Mouse (Mus musculus) CD8-positive naive resting alpha-beta T cell, adult 2 months (primary cell): ENCODE data around the gene Phldb1.
"Not testable (repeated sequence)": the region's sequence is repeated elsewhere in the genome, so short reads cannot be mapped to it uniquely, and the experiment has no call there.

Experiments
- DNase-seq, 2 experiments: peaks; one replicate each; pipeline ENCODE4 v3.0.0; 2022; ENCODE audit warnings: low read depth in 2 of 2, low spot score in 2 of 2

Gene Phldb1

GRCm38 (mm10) chr9:44655098-44656066, 79.6 kb downstream of the Phldb1 start:
- peak; percentile 32 to 62 for DNase-seq

- no peak for DNase-seq
Observed at GRCm38 (mm10) chr9:44653896-44654295, 81.1 kb downstream of the Phldb1 start.

GRCm38 (mm10) chr9:44652027-44652426, 83.0 kb downstream of the Phldb1 start:
- DNase-seq, result peak; percentile 54 to 72

GRCm38 (mm10) chr9:44648881-44649281, 86.1 kb downstream of the Phldb1 start:
- DNase-seq, result peak; percentile 33 to 47

- DNase-seq, result no peak
Observed at GRCm38 (mm10) chr9:44647656-44648055, 87.3 kb downstream of the Phldb1 start.

GRCm38 (mm10) chr9:44647026-44647425, 88.0 kb downstream of the Phldb1 start:
- no peak for DNase-seq

GRCm38 (mm10) chr9:44646366-44646765, 88.6 kb downstream of the Phldb1 start:
- peak in 1 of 2 experiments; percentile 16 for DNase-seq

GRCm38 (mm10) chr9:44645924-44646323, 89.1 kb downstream of the Phldb1 start:
- peak; percentile 40 to 53 for DNase-seq

- no peak for DNase-seq
Observed at GRCm38 (mm10) chr9:44645481-44645880, 89.5 kb downstream of the Phldb1 start.

- DNase-seq, result no peak
Observed at GRCm38 (mm10) chr9:44644186-44644585, 90.8 kb downstream of the Phldb1 start.

GRCm38 (mm10) chr9:44643103-44643502, 91.9 kb downstream of the Phldb1 start:
- no peak for DNase-seq

- DNase-seq, result no peak
Observed at GRCm38 (mm10) chr9:44641616-44642015, 93.4 kb downstream of the Phldb1 start.

GRCm38 (mm10) chr9:44640646-44641357, 94.2 kb downstream of the Phldb1 start:
- no peak for DNase-seq

GRCm38 (mm10) chr9:44640028-44640427, 95.0 kb downstream of the Phldb1 start:
- not testable (repeated sequence) for DNase-seq

- not testable (repeated sequence) for DNase-seq
Observed at GRCm38 (mm10) chr9:44638726-44639125, 96.3 kb downstream of the Phldb1 start.

- DNase-seq, result no peak
Observed at GRCm38 (mm10) chr9:44637551-44638169, 97.3 kb downstream of the Phldb1 start.
